Mouse (Mus musculus): ENCODE results near the gene Gm14325. TPM values are rescaled to one million over a fixed set of nuclear protein-coding genes. Genes with fewer than 3 reads are reported as not detected.
A peak's percentile ranks its signal among the peaks of the same experiment; 100 is the strongest.
"Not testable (repeated sequence)": the region's sequence is repeated elsewhere in the genome, so short reads cannot be mapped to it uniquely, and the experiment has no call there.

Gm14325 gene
- 17.9 and 160 TPM in 2 replicates for total RNA-seq (2014; rRNA removed; ENCODE audit: low replicate concordance)
- 24.0 and 25.4 TPM in 2 replicates for polyA plus RNA-seq (2015; fragmentation: Nextera tagmentation; extraction: Ambion mirVana)

- Histone ChIP-seq H3K4me2 (ENCODE audit: low read depth, low read length) (peak within 1 kb of the TSS; percentile 50), H3K4me3 (ENCODE audit: low read depth, low read length) (peak within 1 kb of the TSS; percentile 46)
- DNase-seq (ENCODE audit: low spot score) = peak; percentile 57
- H3K36me3 ChIP-seq (replicated peaks; ENCODE audit: control insufficient read depth, insufficient read depth, low read length); H3K9ac ChIP-seq (replicated peaks; ENCODE audit: low read depth, low read length); H3K9me3 ChIP-seq (replicated peaks; ENCODE audit: control insufficient read depth, low read length); H3K4me1 ChIP-seq (ENCODE audit: control insufficient read depth, insufficient read depth); H3K27me3 ChIP-seq (ENCODE audit: control insufficient read depth, insufficient read depth, low read length); ATAC-seq (ENCODE audit: insufficient read depth, low read depth); H3K27ac ChIP-seq (ENCODE audit: low read depth): not testable (repeated sequence)
- WGBS = 6% methylated on average over 14 of the region's 21 CpGs
Measured at GRCm38 (mm10) chr2:177839901-177840663, at the start of gene Gm14325. Gene Gm14325 (minus strand): TSS chr2:177840336.

- not testable (repeated sequence) for ATAC-seq (ENCODE audit: insufficient read depth, low read depth); H3K27ac ChIP-seq (ENCODE audit: low read depth); H3K27me3 ChIP-seq (ENCODE audit: control insufficient read depth, insufficient read depth, low read length); H3K9ac ChIP-seq (replicated peaks; ENCODE audit: low read depth, low read length); H3K4me3 ChIP-seq (ENCODE audit: low read depth, low read length); H3K4me2 ChIP-seq (ENCODE audit: low read depth, low read length); H3K4me1 ChIP-seq (ENCODE audit: control insufficient read depth, insufficient read depth); DNase-seq (ENCODE audit: low spot score); H3K36me3 ChIP-seq (replicated peaks; ENCODE audit: control insufficient read depth, insufficient read depth, low read length); H3K9me3 ChIP-seq (replicated peaks; ENCODE audit: control insufficient read depth, low read length)
- 80% methylated on average over 14 of the region's 14 CpGs for WGBS
Measured at GRCm38 (mm10) chr2:177887743-177888142, 47.6 kb upstream of the Gm14325 start.

- H3K36me3 ChIP-seq (replicated peaks; ENCODE audit: control insufficient read depth, insufficient read depth, low read length); H3K27ac ChIP-seq (ENCODE audit: low read depth); DNase-seq (ENCODE audit: low spot score); H3K4me2 ChIP-seq (ENCODE audit: low read depth, low read length); H3K27me3 ChIP-seq (ENCODE audit: control insufficient read depth, insufficient read depth, low read length); H3K9me3 ChIP-seq (replicated peaks; ENCODE audit: control insufficient read depth, low read length); ATAC-seq (ENCODE audit: insufficient read depth, low read depth); H3K4me3 ChIP-seq (ENCODE audit: low read depth, low read length); H3K9ac ChIP-seq (replicated peaks; ENCODE audit: low read depth, low read length); H3K4me1 ChIP-seq (ENCODE audit: control insufficient read depth, insufficient read depth): not testable (repeated sequence)
- 74% methylated on average over 2 of the region's 2 CpGs for WGBS
Measured at GRCm38 (mm10) chr2:177862254-177862653, 22.1 kb upstream of the Gm14325 start.

GRCm38 (mm10) chr2:177843666-177844065 lies 3.5 kb upstream of the Gm14325 start:
- DNase-seq (ENCODE audit: low spot score); H3K27ac ChIP-seq (ENCODE audit: low read depth); H3K9me3 ChIP-seq (replicated peaks; ENCODE audit: control insufficient read depth, low read length); ATAC-seq (ENCODE audit: insufficient read depth, low read depth); H3K36me3 ChIP-seq (replicated peaks; ENCODE audit: control insufficient read depth, insufficient read depth, low read length); H3K27me3 ChIP-seq (ENCODE audit: control insufficient read depth, insufficient read depth, low read length); H3K4me2 ChIP-seq (ENCODE audit: low read depth, low read length); H3K4me3 ChIP-seq (ENCODE audit: low read depth, low read length); H3K4me1 ChIP-seq (ENCODE audit: control insufficient read depth, insufficient read depth); H3K9ac ChIP-seq (replicated peaks; ENCODE audit: low read depth, low read length): not testable (repeated sequence)
- WGBS = 80% methylated on average over 1 of the region's 1 CpGs

- not testable (repeated sequence) for H3K4me1 ChIP-seq (ENCODE audit: control insufficient read depth, insufficient read depth); H3K4me2 ChIP-seq (ENCODE audit: low read depth, low read length); H3K4me3 ChIP-seq (ENCODE audit: low read depth, low read length); H3K9me3 ChIP-seq (replicated peaks; ENCODE audit: control insufficient read depth, low read length); H3K27me3 ChIP-seq (ENCODE audit: control insufficient read depth, insufficient read depth, low read length); DNase-seq (ENCODE audit: low spot score); H3K36me3 ChIP-seq (replicated peaks; ENCODE audit: control insufficient read depth, insufficient read depth, low read length); H3K9ac ChIP-seq (replicated peaks; ENCODE audit: low read depth, low read length); ATAC-seq (ENCODE audit: insufficient read depth, low read depth); H3K27ac ChIP-seq (ENCODE audit: low read depth)
Measured at GRCm38 (mm10) chr2:177836756-177837155, 3.4 kb downstream of the Gm14325 start.

- not testable (repeated sequence) for DNase-seq (ENCODE audit: low spot score); H3K9ac ChIP-seq (replicated peaks; ENCODE audit: low read depth, low read length); H3K4me1 ChIP-seq (ENCODE audit: control insufficient read depth, insufficient read depth); ATAC-seq (ENCODE audit: insufficient read depth, low read depth); H3K27ac ChIP-seq (ENCODE audit: low read depth); H3K27me3 ChIP-seq (ENCODE audit: control insufficient read depth, insufficient read depth, low read length); H3K4me3 ChIP-seq (ENCODE audit: low read depth, low read length); H3K9me3 ChIP-seq (replicated peaks; ENCODE audit: control insufficient read depth, low read length); H3K4me2 ChIP-seq (ENCODE audit: low read depth, low read length); H3K36me3 ChIP-seq (replicated peaks; ENCODE audit: control insufficient read depth, insufficient read depth, low read length)
- 93% methylated on average over 5 of the region's 5 CpGs for WGBS
Measured at GRCm38 (mm10) chr2:177835733-177836536, 4.2 kb downstream of the Gm14325 start.

GRCm38 (mm10) chr2:177821952-177822351 lies 18.2 kb downstream of the Gm14325 start:
- not testable (repeated sequence) for H3K4me3 ChIP-seq (ENCODE audit: low read depth, low read length); H3K9ac ChIP-seq (replicated peaks; ENCODE audit: low read depth, low read length); H3K4me2 ChIP-seq (ENCODE audit: low read depth, low read length); H3K4me1 ChIP-seq (ENCODE audit: control insufficient read depth, insufficient read depth); H3K27me3 ChIP-seq (ENCODE audit: control insufficient read depth, insufficient read depth, low read length); H3K9me3 ChIP-seq (replicated peaks; ENCODE audit: control insufficient read depth, low read length); H3K27ac ChIP-seq (ENCODE audit: low read depth); DNase-seq (ENCODE audit: low spot score); H3K36me3 ChIP-seq (replicated peaks; ENCODE audit: control insufficient read depth, insufficient read depth, low read length); ATAC-seq (ENCODE audit: insufficient read depth, low read depth)
- 67% methylated on average over 1 of the region's 5 CpGs for WGBS

GRCm38 (mm10) chr2:177806170-177806569 lies 34.0 kb downstream of the Gm14325 start:
- no CpG with 5 or more reads among the region's 2 CpGs for WGBS
- H3K27ac ChIP-seq (ENCODE audit: low read depth); H3K36me3 ChIP-seq (replicated peaks; ENCODE audit: control insufficient read depth, insufficient read depth, low read length); ATAC-seq (ENCODE audit: insufficient read depth, low read depth); H3K4me3 ChIP-seq (ENCODE audit: low read depth, low read length); H3K4me1 ChIP-seq (ENCODE audit: control insufficient read depth, insufficient read depth); DNase-seq (ENCODE audit: low spot score); H3K27me3 ChIP-seq (ENCODE audit: control insufficient read depth, insufficient read depth, low read length); H3K9ac ChIP-seq (replicated peaks; ENCODE audit: low read depth, low read length); H3K9me3 ChIP-seq (replicated peaks; ENCODE audit: control insufficient read depth, low read length); H3K4me2 ChIP-seq (ENCODE audit: low read depth, low read length): not testable (repeated sequence)

All from heart, postnatal 0 days (tissue).